Mouse (Mus musculus) ES-Bruce4 (cell line): ENCODE measurements around the gene Uts2b. TPM values are rescaled to one million over a fixed set of nuclear protein-coding genes. Genes with fewer than 3 reads are reported as not detected.

Experiments
- H3K27ac ChIP-seq: 2 replicates; pipeline ENCODE4 v1.5.1; 2012; ENCODE audit warnings: low read length, inconsistent platforms; ENCODE audit not compliant: insufficient read depth
- H3K27me3 ChIP-seq: 2 replicates; pipeline ENCODE4 v1.6.1; 2012; ENCODE audit warnings: mild to moderate bottlenecking, low read length, inconsistent platforms; ENCODE audit not compliant: control insufficient read depth, poor library complexity, insufficient read depth, severe bottlenecking
- H3K36me3 ChIP-seq: 2 replicates; pipeline ENCODE4 v1.6.1; 2012; ENCODE audit warnings: inconsistent platforms, mild to moderate bottlenecking, low read length, moderate library complexity; ENCODE audit not compliant: control insufficient read depth, poor library complexity, insufficient read depth, severe bottlenecking
- H3K4me1 ChIP-seq: one replicate; pipeline ENCODE4 v1.8.1; 2011; ENCODE audit warnings: low read length; ENCODE audit not compliant: control insufficient read depth, insufficient read depth
- H3K4me3 ChIP-seq: 2 replicates; pipeline ENCODE4 v1.5.1; 2011; ENCODE audit warnings: low read depth, mild to moderate bottlenecking, low read length
- H3K9ac ChIP-seq: 2 replicates; pipeline ENCODE4 v1.6.1; 2012; ENCODE audit warnings: low read depth, mild to moderate bottlenecking, inconsistent platforms; ENCODE audit not compliant: poor library complexity, severe bottlenecking
- H3K9me3 ChIP-seq: replicated peaks from 2 replicates; pipeline ENCODE4 v1.6.1; 2012; ENCODE audit warnings: mild to moderate bottlenecking, low read length, inconsistent platforms; ENCODE audit not compliant: control insufficient read depth, poor library complexity, insufficient read depth, severe bottlenecking
- CTCF ChIP-seq: IDR thresholded peaks from one replicate; pipeline ENCODE4 v1.8.1; 2011; ENCODE audit warnings: low read depth, low read length
- EP300 ChIP-seq: IDR thresholded peaks from 2 replicates; pipeline ENCODE4 v1.6.1; 2011; ENCODE audit warnings: low read depth, low read length; ENCODE audit not compliant: insufficient read depth
- POLR2A ChIP-seq: IDR thresholded peaks from one replicate; pipeline ENCODE4 v1.8.1; 2011; ENCODE audit warnings: low read length; ENCODE audit not compliant: insufficient read depth
- polyA plus RNA-seq: library from polyadenylated mRNA; stranded (reverse); fragments of >200 nt; gene quantifications from 2 replicates; pipeline ENCODE4 v1.2.4, GENCODE M21; 2011; ENCODE audit warnings: low read depth; ENCODE audit not compliant: missing spikeins, insufficient read depth, insufficient read length

Uts2b gene
- polyA plus RNA-seq, 1 experiment: not detected

DNA sequence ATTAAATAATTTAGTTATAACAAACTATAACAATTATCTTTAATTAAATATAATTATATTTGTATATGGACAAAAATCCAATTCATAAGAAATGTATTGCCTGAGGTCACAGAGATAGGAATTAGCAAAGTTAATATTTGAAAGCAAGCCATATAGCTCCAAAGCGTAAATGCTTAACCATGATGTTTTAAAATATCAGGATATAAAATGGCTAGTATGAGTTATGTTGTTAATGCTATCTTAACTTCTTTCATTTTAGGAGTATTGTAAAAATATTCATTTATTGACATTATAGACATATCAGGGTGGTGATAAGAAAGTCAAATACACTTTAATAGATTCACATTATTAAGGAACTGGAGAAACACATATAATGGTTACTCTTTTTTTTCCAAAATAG lies 10.0 kb downstream of the Uts2b start:
- H3K4me3 ChIP-seq: no peak overlapping the region

DNA sequence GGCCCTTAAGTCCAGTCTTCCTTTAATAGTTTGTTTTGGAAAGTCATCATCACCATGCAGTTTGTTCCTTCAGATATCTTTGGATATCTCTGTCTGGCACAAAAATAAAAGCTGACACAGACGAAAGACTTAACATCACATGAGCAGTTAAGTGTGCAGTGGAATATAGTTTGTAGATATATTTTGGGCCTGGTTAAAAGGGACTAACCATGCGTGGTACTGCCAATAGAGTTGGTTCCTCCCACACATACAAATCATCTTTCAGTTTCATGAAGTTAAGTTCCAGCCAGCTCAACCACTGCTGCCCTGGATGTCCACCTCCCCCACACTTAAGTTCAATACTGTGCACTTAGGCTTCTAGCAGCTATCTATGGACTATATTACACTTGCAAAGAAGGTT lies 15.6 kb downstream of the Uts2b start:
- no peaks in the 10 kb centered on the region for H3K4me1 ChIP-seq
- H3K9me3 ChIP-seq: no peaks in the 10 kb centered on the region
- no peak overlapping the region for H3K27ac ChIP-seq
- H3K27me3 ChIP-seq: no peaks in the 10 kb centered on the region
- H3K9ac ChIP-seq: no peak overlapping the region
- H3K4me3 ChIP-seq: no peak overlapping the region
- TF ChIP-seq EP300: no peak
- TF ChIP-seq POLR2A: no peak
- TF ChIP-seq CTCF: no peak
- no peaks in the 10 kb centered on the region for H3K36me3 ChIP-seq

More for the DNA sequence above, 10.0 kb downstream of the Uts2b start:
- Histone ChIP-seq H3K4me1 (no peaks in the 10 kb centered on the region), H3K36me3 (no peaks in the 10 kb centered on the region), H3K9me3 (no peaks in the 10 kb centered on the region), H3K27me3 (no peaks in the 10 kb centered on the region), H3K9ac (no peak overlapping the region), H3K27ac (no peak overlapping the region)
- TF ChIP-seq EP300 (no peak), POLR2A (no peak), CTCF (no peak)

DNA sequence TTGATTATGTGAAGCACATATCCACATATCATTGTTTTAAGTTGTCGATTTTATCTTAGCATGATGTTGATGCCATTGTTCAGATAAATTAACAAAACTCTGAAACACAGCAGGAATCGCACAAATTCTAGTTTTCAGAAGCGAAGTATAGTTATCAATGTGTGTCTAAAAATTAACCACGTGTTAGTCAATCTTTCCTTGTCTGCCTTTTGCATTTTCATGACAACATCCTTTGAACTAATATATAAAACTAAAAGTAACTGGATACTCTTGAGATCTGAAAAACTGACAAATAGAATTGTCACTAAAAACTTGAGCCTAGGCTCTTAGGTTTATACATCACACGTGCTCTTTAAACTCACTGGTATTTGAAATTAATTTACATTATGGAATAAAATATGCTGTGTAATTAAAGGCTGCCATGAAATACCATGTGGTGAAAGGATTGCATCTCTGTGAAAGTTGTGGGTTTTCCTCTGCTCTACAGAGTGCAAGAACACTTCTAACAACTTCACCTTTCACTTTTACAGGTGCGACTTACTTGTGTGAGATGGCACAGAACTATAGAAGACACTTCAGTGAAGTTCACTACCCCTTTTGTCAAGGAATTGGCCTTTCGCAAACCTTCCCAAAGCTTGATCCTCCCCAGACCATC lies 20.0 kb downstream of the Uts2b start:
- H3K9me3 ChIP-seq: no peaks in the 10 kb centered on the region
- no peaks in the 10 kb centered on the region for H3K27me3 ChIP-seq
- H3K27ac ChIP-seq: no peak overlapping the region
- no peaks in the 10 kb centered on the region for H3K36me3 ChIP-seq
- H3K4me1 ChIP-seq: no peaks in the 10 kb centered on the region
- no peak overlapping the region for H3K9ac ChIP-seq
- no peak overlapping the region for H3K4me3 ChIP-seq
- TF ChIP-seq EP300: no peak
- no peak for TF ChIP-seq CTCF
- TF ChIP-seq POLR2A: no peak

DNA sequence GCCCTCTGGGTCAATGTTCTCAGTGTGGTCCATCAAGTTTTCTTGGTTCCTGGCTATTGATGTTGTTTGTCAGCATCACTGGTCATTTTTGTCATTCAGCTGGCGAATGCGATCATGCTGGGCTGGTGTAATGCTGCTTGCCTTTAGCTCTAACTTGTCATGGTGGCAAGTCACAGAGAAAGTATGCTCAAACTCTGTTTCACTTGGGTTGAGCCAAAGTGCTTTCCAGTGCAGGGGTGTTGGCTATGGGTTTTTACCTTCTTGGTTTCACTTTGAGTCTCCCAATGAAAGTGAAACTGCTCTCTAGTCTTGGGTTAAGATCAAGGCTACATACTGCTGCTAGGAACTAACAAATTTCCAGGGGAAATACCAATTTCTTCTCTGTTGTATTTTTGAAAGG lies 20.8 kb downstream of the Uts2b start:
- Histone ChIP-seq H3K4me1 (no peaks in the 10 kb centered on the region), H3K9ac (no peak overlapping the region), H3K36me3 (no peaks in the 10 kb centered on the region), H3K27ac (no peak overlapping the region), H3K4me3 (no peak overlapping the region), H3K9me3 (no peaks in the 10 kb centered on the region), H3K27me3 (no peaks in the 10 kb centered on the region)
- TF ChIP-seq POLR2A (no peak), EP300 (no peak), CTCF (no peak)

DNA sequence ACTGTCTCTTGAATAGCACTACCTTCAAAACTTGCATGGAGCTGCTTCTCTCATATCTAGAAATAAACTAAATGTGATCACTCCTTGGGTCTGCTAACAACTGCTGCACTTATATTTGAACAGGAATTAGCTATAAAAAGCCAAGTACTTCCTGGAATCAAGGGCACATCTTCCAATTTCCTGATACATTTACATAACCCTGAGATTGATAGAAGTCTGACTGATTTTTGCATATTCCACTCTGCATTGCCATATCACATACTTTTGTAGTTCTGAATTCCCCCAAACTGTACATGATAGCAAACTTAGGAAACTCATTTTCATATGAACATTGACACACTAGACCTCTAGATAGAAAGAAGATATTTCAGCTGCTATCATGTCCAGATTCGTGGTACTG lies 21.7 kb downstream of the Uts2b start:
- H3K27me3 ChIP-seq: no peaks in the 10 kb centered on the region
- TF ChIP-seq EP300: no peak
- H3K9ac ChIP-seq: no peak overlapping the region

DNA sequence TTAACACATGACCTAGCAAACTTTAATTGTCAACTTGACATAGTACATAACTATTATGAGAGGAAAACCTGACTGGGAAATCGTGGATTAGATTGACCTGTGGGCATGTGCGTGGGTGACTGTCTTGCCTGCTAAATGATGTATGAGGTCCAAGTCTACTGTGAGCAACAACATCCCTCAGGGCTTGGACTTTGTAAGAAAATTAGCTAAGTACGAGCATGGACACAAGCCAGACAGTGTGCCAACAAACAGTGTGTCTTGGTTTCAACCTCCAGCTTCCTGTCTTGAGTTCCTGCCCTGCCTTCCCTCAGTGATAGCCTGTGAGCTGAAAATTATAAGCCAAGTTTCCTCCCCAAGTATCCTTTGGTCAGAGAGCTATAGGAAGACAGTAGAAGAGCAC lies 22.5 kb downstream of the Uts2b start:
- Histone ChIP-seq H3K27me3 (no peaks in the 10 kb centered on the region), H3K9ac (no peak overlapping the region), H3K27ac (no peak overlapping the region), H3K9me3 (no peaks in the 10 kb centered on the region), H3K4me1 (no peaks in the 10 kb centered on the region), H3K36me3 (no peaks in the 10 kb centered on the region), H3K4me3 (no peak overlapping the region)
- TF ChIP-seq EP300 (no peak), CTCF (no peak), POLR2A (no peak)

More for the DNA sequence above, 21.7 kb downstream of the Uts2b start:
- Histone ChIP-seq H3K9me3 (no peaks in the 10 kb centered on the region), H3K4me1 (no peaks in the 10 kb centered on the region), H3K36me3 (no peaks in the 10 kb centered on the region), H3K4me3 (no peak overlapping the region), H3K27ac (no peak overlapping the region)
